Mouse (Mus musculus) neutrophil, adult 59 days (primary cell): ENCODE data around the gene Folr1. TPM values are rescaled to one million over a fixed set of nuclear protein-coding genes. Genes with fewer than 3 reads are reported as not detected.

Source experiments
- total RNA-seq, 2 experiments: library from RNA; stranded (reverse); gene quantifications; 1 replicate in 1 of 2; 2 replicates in 1 of 2; pipeline ENCODE4 v1.2.4; 2023

Folr1 gene
- total RNA-seq: not detected

GRCm38 (mm10) chr7:101870629-101871028 lies at the start of gene Folr1:
Folr1 (minus strand) TSS chr7:101870788.

GRCm38 (mm10) chr7:101906287-101906681 lies 35.7 kb upstream of the Folr1 start, which contains the start of gene Tomt:
Tomt (minus strand) TSS chr7:101906359.

GRCm38 (mm10) chr7:101905561-101906286 lies 35.1 kb upstream of the Folr1 start, which contains the start of gene Lamtor1:
Lamtor1 (plus strand) TSS chr7:101905904.

GRCm38 (mm10) chr7:101863415-101863814 lies 7.2 kb downstream of the Folr1 start, which contains the start of gene Anapc15:
Anapc15 (plus strand) TSS chr7:101863715.

GRCm38 (mm10) chr7:101857094-101857493 lies 13.5 kb downstream of the Folr1 start, which contains the start of gene Folr2:
Folr2 (minus strand) TSS chr7:101857194.

GRCm38 (mm10) chr7:101837606-101838471 lies 32.7 kb downstream of the Folr1 start, which contains the start of gene Inppl1:
Inppl1 (minus strand) TSS chr7:101838229.

GRCm38 (mm10) chr7:101817861-101818401 lies 52.7 kb downstream of the Folr1 start, which contains the start of gene Phox2a:
Phox2a (plus strand) TSS chr7:101818313.

Other genes starting within 250 kb of the Folr1 start
- 10 to 100 TPM; 11.5 to 11.8 TPM for gene Clpb, start 207.2 kb downstream of the Folr1 start, total RNA-seq
- gene Phox2a, start 52.5 kb downstream of the Folr1 start, total RNA-seq: not detected
- 10 to 100 TPM; 16.0 to 19.6 TPM for gene Inppl1, start 32.6 kb downstream of the Folr1 start, total RNA-seq
- gene Folr2, start 13.6 kb downstream of the Folr1 start, total RNA-seq: 1 to 10 TPM in 1 of 2 experiments, not detected in 1; 1.6 TPM
- 10 to 100 TPM; 40.4 to 54.5 TPM for gene Anapc15, start 7.1 kb downstream of the Folr1 start, total RNA-seq
- 100 to 1,000 TPM; 111 to 123 TPM for gene Lamtor1, start 35.1 kb upstream of the Folr1 start, total RNA-seq
- not detected for gene Tomt, start 35.6 kb upstream of the Folr1 start, total RNA-seq
- under 1 TPM in 1 of 2 experiments, not detected in 1; 0.71 TPM for gene Lrrc51, start 63.1 kb upstream of the Folr1 start, total RNA-seq
- gene Numa1, start 63.3 kb upstream of the Folr1 start, total RNA-seq: 100 to 1,000 TPM; 115 to 133 TPM
- gene Il18bp, start 147.9 kb upstream of the Folr1 start, total RNA-seq: 10 to 100 TPM; 27.4 to 36.7 TPM
- gene Rnf121, start 194.7 kb upstream of the Folr1 start, total RNA-seq: 10 to 100 TPM; 16.2 to 16.8 TPM
- gene Xndc1, start 194.7 kb upstream of the Folr1 start, total RNA-seq: 10 to 100 TPM; 11.4 to 13.0 TPM
- gene Xntrpc, start 194.9 kb upstream of the Folr1 start, total RNA-seq: 1 to 10 TPM in 1 of 2 experiments, under 1 TPM in 1; 0.11 to 1.1 TPM
- gene Trpc2, start 212.3 kb upstream of the Folr1 start, total RNA-seq: under 1 TPM in 1 of 2 experiments, not detected in 1; 0.98 TPM
- gene Art1, start 231.0 kb upstream of the Folr1 start, total RNA-seq: not detected
- not detected for gene Art5, start 238.7 kb upstream of the Folr1 start, total RNA-seq
- gene Chrna10, start 246.0 kb upstream of the Folr1 start, total RNA-seq: not detected